Mouse (Mus musculus): ENCODE data around the gene Slc2a10.

Gene Slc2a10

DNA sequence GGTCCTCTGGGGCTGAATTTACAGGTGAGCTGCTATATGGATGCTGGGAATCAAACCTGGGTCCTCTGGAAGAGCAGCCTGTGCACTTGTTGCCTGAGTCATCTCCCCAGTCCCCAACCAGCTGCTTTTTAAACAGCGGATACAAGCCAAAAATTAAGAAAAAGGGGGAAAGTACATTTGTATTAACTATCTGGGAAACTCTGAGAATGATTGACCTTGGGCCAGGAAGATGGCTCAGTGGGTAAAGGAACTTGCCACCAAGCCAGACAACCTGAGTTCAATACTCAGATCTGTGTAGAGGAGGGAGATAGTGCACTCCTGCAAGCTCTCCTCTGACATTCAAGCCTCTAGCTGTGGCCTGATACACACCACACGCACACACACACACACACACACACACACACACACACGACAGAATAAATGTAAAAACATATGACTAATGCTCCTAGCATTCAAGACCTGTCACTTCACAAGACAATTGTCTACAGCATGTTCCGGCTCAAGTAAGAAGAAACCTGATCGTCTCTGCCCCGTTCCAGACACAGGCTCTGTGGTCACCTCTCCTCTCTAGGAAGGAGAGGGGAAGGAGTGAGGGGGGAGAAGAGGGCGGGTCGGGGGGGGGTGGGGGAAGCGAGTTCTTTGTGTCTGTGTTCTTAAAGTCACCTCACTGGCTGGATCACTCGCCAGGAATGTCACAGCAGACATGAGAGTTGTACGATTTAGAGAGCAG lies 56.1 kb downstream of the Slc2a10 start:
- no peak for DNase-seq (ENCODE audit: low spot score in 2 of 2)

DNA sequence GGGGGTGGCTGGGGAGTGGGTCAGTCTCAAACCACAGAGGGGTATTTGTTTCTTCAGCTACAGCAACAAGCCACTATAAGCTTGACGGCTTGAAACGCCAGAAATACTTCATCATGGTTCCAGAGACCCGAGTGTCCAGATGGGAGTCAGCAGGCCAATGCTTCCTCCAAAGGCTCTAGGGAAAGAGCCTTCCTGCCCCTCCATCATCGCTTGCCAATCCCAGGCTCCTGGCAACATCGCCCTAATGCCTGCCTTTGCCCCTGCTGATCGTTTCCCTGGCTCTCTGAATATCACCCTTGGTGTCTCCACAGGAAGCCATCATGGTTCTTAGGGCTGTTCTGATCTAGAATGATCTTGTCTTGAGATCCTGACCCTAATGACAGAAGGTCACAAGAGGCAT lies 58.3 kb downstream of the Slc2a10 start:
- no peak for DNase-seq (ENCODE audit: low spot score in 2 of 2)

DNA sequence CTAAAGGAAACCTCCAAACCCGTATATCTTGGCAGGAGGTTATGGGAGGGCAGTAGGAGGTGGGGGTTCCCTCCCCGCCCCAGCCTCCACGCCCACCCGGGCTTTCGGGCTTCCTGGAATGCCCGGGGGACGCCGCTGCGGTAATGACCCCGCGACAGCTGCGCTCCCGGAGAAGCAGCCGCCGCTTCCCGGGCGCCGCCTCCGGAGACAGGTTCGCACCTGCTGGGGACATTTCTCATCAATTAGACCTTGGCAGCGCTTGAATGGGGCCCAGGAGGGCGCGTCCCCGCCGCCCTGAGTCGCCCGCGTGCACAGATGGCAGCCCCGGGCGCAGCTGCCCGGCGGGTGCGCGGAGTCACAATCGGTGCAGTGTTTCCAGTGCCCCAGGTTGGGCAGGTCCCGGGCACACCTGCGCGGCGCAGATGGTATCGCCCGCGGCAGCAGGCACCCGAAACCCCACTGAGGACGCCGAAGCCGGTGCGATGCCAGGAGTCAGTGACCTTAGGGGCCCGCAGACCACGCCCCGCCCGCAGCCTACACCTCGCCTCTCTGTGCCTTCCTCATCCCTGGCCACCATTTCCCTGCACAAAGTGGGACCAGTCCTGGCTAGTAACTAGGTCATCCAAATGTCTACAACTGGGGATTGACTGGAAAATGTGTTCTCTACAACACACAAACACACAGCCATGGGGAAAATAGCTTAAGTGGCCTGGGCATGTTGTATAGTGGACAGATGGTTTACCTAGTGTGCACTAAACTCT lies 59.9 kb downstream of the Slc2a10 start:
- DNase-seq (ENCODE audit: low spot score in 2 of 2) = no peak

DNA sequence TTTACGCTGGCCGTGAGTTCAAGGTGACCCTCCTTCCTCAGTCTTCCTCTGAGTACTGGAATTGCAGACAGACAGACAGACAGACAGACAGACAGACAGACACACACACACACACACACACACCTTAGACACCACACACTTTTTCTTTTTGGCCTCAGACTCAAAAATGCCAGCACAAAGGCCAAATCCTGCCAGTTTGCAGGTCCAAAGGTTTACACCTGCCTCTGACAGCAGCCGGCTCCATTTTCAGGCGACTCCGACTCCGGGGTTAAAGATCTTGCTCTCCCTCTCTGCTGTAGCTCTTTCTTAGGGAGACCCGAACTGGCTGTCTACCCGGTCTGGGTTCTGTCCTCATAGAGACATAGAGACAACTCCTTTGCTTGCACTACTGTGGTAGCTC lies 60.5 kb downstream of the Slc2a10 start:
- no peak for DNase-seq (ENCODE audit: low spot score in 2 of 2)

DNA sequence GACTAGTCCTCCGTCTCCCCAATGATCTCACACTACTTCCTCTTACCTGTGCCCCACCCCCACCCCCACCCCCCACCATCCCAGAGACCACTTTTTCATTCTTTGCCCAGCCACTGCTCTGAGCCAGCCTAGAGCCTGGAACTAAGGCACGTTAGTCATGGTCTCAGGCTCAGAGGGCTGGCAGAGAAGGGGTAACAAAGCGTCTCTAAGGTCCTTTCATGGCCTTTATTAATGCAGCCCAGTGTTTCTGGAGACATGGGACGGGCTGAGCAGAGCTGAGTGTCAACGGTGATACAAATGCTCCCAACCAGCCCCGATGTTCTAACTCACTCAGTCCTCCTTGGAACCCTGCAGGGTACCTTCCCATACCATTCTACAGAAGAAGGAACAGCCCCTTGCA lies 61.0 kb downstream of the Slc2a10 start:
- no peak for DNase-seq (ENCODE audit: low spot score in 2 of 2)

DNA sequence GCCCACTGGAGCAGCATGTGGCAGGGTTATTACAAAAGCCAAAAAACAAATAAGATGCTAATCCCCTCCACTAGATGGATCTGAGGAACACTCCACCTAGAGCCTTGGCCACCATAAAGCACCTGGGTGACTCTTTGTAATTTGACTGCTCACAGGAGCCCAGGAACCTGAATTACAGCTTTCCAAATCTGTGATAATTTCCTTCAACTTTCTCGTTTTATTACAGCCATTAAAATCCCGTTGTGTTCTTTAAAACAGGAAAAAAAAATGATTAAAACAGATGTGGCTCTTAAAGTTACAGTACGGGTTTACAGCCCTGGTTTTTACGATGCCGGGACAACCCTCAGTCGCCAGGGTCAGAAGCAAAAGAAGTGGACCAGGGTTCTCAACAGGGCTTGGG lies 63.3 kb downstream of the Slc2a10 start:
- no peak for DNase-seq (ENCODE audit: low spot score in 2 of 2)

DNA sequence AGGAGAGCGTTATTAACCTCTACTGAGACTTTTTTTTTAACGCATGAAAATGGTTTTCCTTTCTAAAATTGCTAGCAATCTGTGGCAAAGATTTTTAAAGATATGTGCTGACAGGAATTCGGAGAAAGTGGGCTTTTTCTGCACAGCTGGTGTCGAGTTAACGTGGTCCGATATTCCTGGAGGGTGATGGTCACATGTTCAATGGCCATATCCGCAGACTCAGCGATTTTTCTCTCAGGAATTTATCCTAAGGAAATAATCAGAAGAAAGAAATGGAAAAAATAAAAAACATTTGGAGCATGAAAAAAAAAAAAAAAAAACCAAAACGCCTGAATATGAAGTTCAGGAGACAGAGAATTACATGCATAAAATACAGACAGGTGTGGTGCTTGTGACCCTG lies 64.2 kb downstream of the Slc2a10 start:
- no peak for DNase-seq (ENCODE audit: low spot score in 2 of 2)

DNA sequence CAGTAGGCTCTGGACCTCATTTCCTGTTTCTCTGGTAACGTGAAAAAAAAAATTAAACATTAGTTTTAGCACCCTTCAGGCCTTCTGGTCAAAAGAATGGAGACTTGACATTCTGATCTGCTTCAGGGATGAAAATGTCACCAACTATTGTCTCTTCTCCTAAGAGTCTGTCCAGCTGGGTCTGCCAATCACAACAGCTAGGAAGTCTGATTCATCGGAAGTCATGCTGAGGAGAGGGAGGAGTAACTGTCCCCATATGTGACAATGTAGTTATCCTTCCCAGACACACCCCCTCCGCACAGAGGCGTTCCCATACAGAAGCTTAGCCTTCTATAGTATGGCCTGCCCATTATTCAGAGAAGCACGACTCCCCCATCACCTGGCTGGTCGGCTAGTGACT lies 65.3 kb downstream of the Slc2a10 start:
- no peak for DNase-seq (ENCODE audit: low spot score in 2 of 2)

Data from right cerebral cortex, adult 2 months (tissue).